Mouse (Mus musculus) monocyte, adult 2 months (primary cell): ENCODE data around the gene Plce1.
"Not testable (repeated sequence)": the region's sequence is repeated elsewhere in the genome, so short reads cannot be mapped to it uniquely, and the experiment has no call there.

Experiments used
- DNase-seq, 2 experiments: peaks; one replicate each; pipeline ENCODE4 v3.0.0; 2022; ENCODE audit warnings: low spot score in 2 of 2, low read depth in 1 of 2

Plce1 gene

GRCm38 (mm10) chr19:38627075-38627768 is 146.3 kb downstream of the Plce1 start:
- DNase-seq = no peak

GRCm38 (mm10) chr19:38632251-38632650 is 151.3 kb downstream of the Plce1 start:
- DNase-seq = no peak

GRCm38 (mm10) chr19:38633306-38633705 is 152.4 kb downstream of the Plce1 start:
- no peak for DNase-seq

- DNase-seq = no peak
Observed at GRCm38 (mm10) chr19:38639050-38639449, 158.1 kb downstream of the Plce1 start.

- DNase-seq = no peak
Observed at GRCm38 (mm10) chr19:38639805-38640204, 158.9 kb downstream of the Plce1 start.

- not testable (repeated sequence) for DNase-seq
Observed at GRCm38 (mm10) chr19:38642515-38642914, 161.6 kb downstream of the Plce1 start.

GRCm38 (mm10) chr19:38644871-38645595 is 164.1 kb downstream of the Plce1 start:
- no peak for DNase-seq

- no peak for DNase-seq
Observed at GRCm38 (mm10) chr19:38657980-38658379, 177.1 kb downstream of the Plce1 start.

GRCm38 (mm10) chr19:38665398-38665797 is 184.5 kb downstream of the Plce1 start:
- no peak for DNase-seq

GRCm38 (mm10) chr19:38672015-38672600 is 191.2 kb downstream of the Plce1 start:
- no peak for DNase-seq

GRCm38 (mm10) chr19:38673936-38674335 is 193.0 kb downstream of the Plce1 start:
- DNase-seq = no peak

- no peak for DNase-seq
Observed at GRCm38 (mm10) chr19:38678655-38679054, 197.7 kb downstream of the Plce1 start.

- no peak for DNase-seq
Observed at GRCm38 (mm10) chr19:38679520-38679919, 198.6 kb downstream of the Plce1 start.

GRCm38 (mm10) chr19:38687326-38687725 is 206.4 kb downstream of the Plce1 start:
- DNase-seq = no peak

GRCm38 (mm10) chr19:38688741-38689507 is 208.0 kb downstream of the Plce1 start:
- no peak for DNase-seq

GRCm38 (mm10) chr19:38690276-38690675 is 209.4 kb downstream of the Plce1 start:
- DNase-seq = no peak

- no peak for DNase-seq
Observed at GRCm38 (mm10) chr19:38691533-38691932, 210.6 kb downstream of the Plce1 start.

GRCm38 (mm10) chr19:38693331-38693730 is 212.4 kb downstream of the Plce1 start:
- DNase-seq = no peak

GRCm38 (mm10) chr19:38693769-38694168 is 212.9 kb downstream of the Plce1 start:
- DNase-seq = no peak

- no peak for DNase-seq
Observed at GRCm38 (mm10) chr19:38701776-38702175, 220.9 kb downstream of the Plce1 start.

- no peak for DNase-seq
Observed at GRCm38 (mm10) chr19:38704742-38705141, 223.8 kb downstream of the Plce1 start.
